Mouse (Mus musculus) brain, embryonic 14.5 days (tissue): Measurements from ENCODE around the gene Akt3.

Experiments used
- CTCF ChIP-seq: fragments of 200-500 bp; IDR thresholded peaks from 2 replicates; pipeline ENCODE4 v1.5.1; 2012; ENCODE audit warnings: inconsistent platforms, mild to moderate bottlenecking, moderate library complexity, borderline replicate concordance; ENCODE audit not compliant: insufficient read depth, insufficient read length; ENCODE audit errors: extremely low read depth
- POLR2A ChIP-seq: fragments of 200-500 bp; IDR thresholded peaks from 2 replicates; pipeline ENCODE4 v1.6.1; 2012; ENCODE audit warnings: mild to moderate bottlenecking, inconsistent platforms, borderline replicate concordance; ENCODE audit not compliant: poor library complexity, insufficient read depth, insufficient read length, severe bottlenecking; ENCODE audit errors: extremely low read depth

DNA sequence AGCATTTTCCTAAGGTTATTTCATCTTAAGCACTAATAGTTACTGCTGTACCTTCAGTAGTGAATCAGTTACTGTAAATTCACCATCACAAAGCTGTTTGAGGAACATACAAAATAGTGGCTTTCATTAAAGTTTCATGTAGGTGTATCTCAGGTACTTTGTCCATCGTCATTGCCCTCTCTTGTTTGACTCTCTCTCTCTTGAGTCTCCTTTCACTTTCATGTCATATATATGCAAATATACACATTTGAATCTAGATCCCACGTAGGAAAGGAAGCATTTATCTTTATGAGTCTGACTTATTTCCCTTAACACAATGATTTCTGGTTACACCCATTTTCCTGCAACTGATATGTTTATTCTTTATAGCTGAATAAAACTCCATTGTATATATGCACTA lies 4.9 kb upstream of the Akt3 start:
- TF ChIP-seq CTCF (no peak), POLR2A (no peak)
